21 mouse cellular contexts compared by ENCODE assay signal in genomic region chr12:70372874-70373273, GRCm38 (mm10). TPM values are rescaled to one million over a fixed set of nuclear protein-coding genes. Genes with fewer than 3 reads are reported as not detected.
A peak's percentile ranks its signal among the peaks of the same experiment; 100 is the strongest.
DNase-seq lines count a peak whose midpoint lies in the region; ATAC-seq lines count a peak whose summit lies in the region.
"Had no signal": no experiment of that assay in that cellular context is flagged by ENCODE, and none has a peak within 500 bp of the region (broad histone marks: within the 10 kb centered on the region; RNA-seq: fewer than 3 reads in every experiment).

No protein-coding gene starts in this region.

- H3K4me1 ChIP-seq in midbrain, embryonic 14.5 days (ENCODE audit: control insufficient read depth, insufficient read depth, low read length), result peaks cover 4% of the 10 kb centered on the region

- H3K27me3 ChIP-seq in midbrain, embryonic 14.5 days (ENCODE audit: control insufficient read depth, insufficient read depth, low read length), result no peaks in the 10 kb centered on the region
- H3K27me3 ChIP-seq: forebrain, embryonic 13.5 days; heart, embryonic 15.5 days had no signal

- no peak overlapping the region for H3K27ac ChIP-seq in midbrain, embryonic 14.5 days (replicated peaks; ENCODE audit: low read depth, low read length)
- H3K27ac ChIP-seq: embryonic facial prominence, embryonic 10.5 days; forebrain, embryonic 13.5 days; heart, adult 2 months; heart, embryonic 15.5 days; hindbrain, embryonic 10.5 days; hindbrain, embryonic 14.5 days had no signal

- no peaks in the 10 kb centered on the region for H3K9me3 ChIP-seq in midbrain, embryonic 14.5 days (ENCODE audit: control insufficient read depth, low read length)
- H3K9me3 ChIP-seq: embryonic facial prominence, embryonic 10.5 days; forebrain, embryonic 13.5 days; heart, embryonic 15.5 days; hindbrain, embryonic 10.5 days had no signal

- peak; percentile 34 for DNase-seq in heart, adult 11 months
- no peak for DNase-seq in heart, postnatal 4 days
- peak; percentile 63 to 64 for DNase-seq in right cerebral cortex, adult 2 months (ENCODE audit: low spot score in 2 of 2)
- DNase-seq in right cerebral cortex, postnatal 10 days (ENCODE audit: low spot score in 2 of 2), result no peak
- peak; percentile 45 to 50 for DNase-seq in left cerebral cortex, postnatal 14 days (ENCODE audit: low spot score in 2 of 2)
- peak; percentile 86 for DNase-seq in telencephalon, adult 2 months (ENCODE audit: low read depth, low spot score)
- no peak for DNase-seq in midbrain, embryonic 14.5 days
- DNase-seq: adrenal gland, adult 2 months; adrenal gland, postnatal 25 days; cerebellum, adult 2 months; cerebellum, postnatal 10 days; forebrain, postnatal 0 days; gastrocnemius, postnatal 10 days; heart, adult 2 months; heart, postnatal 14 days had no signal

- WGBS in midbrain, embryonic 14.5 days, result 87% methylated on average over 5 of the region's 5 CpGs

- no peak overlapping the region for H3K4me3 ChIP-seq in midbrain, embryonic 14.5 days (replicated peaks; ENCODE audit: low read depth, low read length)
- H3K4me3 ChIP-seq: embryonic facial prominence, embryonic 10.5 days; forebrain, embryonic 13.5 days; heart, adult 2 months; heart, embryonic 15.5 days; hindbrain, embryonic 10.5 days had no signal

- no peaks in the 10 kb centered on the region for H3K36me3 ChIP-seq in midbrain, embryonic 14.5 days (ENCODE audit: control insufficient read depth, insufficient read depth, low read length)
- H3K36me3 ChIP-seq: embryonic facial prominence, embryonic 10.5 days; heart, embryonic 15.5 days; hindbrain, embryonic 10.5 days had no signal

- intact Hi-C loops in left cerebral cortex, postnatal 14 days (cut with DNase I), result no loop called here

- H3K9ac ChIP-seq in midbrain, embryonic 14.5 days (replicated peaks; ENCODE audit: low read length), result no peak overlapping the region
- H3K9ac ChIP-seq: forebrain, embryonic 13.5 days; forebrain, postnatal 0 days; heart, embryonic 15.5 days; hindbrain, embryonic 14.5 days had no signal

- no peak overlapping the region for H3K4me2 ChIP-seq in midbrain, embryonic 14.5 days (ENCODE audit: low read length)
- H3K4me2 ChIP-seq: forebrain, embryonic 13.5 days; heart, embryonic 11.5 days; heart, embryonic 15.5 days; hindbrain, embryonic 14.5 days had no signal

- ATAC-seq in midbrain, embryonic 14.5 days (ENCODE audit: low FRiP score, low TSS enrichment), result no peak
- ATAC-seq: forebrain, embryonic 13.5 days; forebrain, postnatal 0 days had no signal

RNA-seq across cellular contexts. Expression of gene Trim9, which starts 25.5 kb away (rescaled TPM):
- total RNA-seq in heart, postnatal 4 days (2021), result under 1 TPM; 0.36 to 0.95 TPM
- total RNA-seq in left cerebral cortex, postnatal 14 days (2021), result 100 to 1,000 TPM; 422 to 460 TPM
- 65.2 and 77.0 TPM in 2 replicates for polyA plus RNA-seq in midbrain, embryonic 14.5 days (2014; fragmentation: Nextera tagmentation; extraction: Ambion mirVana)

Comparison
In these comparisons a context has a peak if more than half of its experiments do, and no peak if none do; other contexts are left out.
1. DNase-seq: peak in heart, adult 11 months (single experiment), right cerebral cortex, adult 2 months (2 of 2), left cerebral cortex, postnatal 14 days (2 of 2) and telencephalon, adult 2 months (single experiment); none in heart, postnatal 4 days (single experiment), right cerebral cortex, postnatal 10 days (0 of 2) and midbrain, embryonic 14.5 days (single experiment).
2. RNA of gene Trim9, which starts 25.5 kb away (total RNA-seq): 422 to 460 TPM in left cerebral cortex, postnatal 14 days; 0.36 to 0.95 TPM in heart, postnatal 4 days; every median in the first group is over 100 times any median in the second.